Mouse (Mus musculus) R1 (cell line): ENCODE data around the gene Pcca.
"Not testable (repeated sequence)": the region's sequence is repeated elsewhere in the genome, so short reads cannot be mapped to it uniquely, and the experiment has no call there.

ENCODE experiments used
- DNase-seq: peaks from one replicate; pipeline ENCODE4 v3.0.0-alpha.2; 2018; ENCODE audit warnings: low read depth, low spot score

Pcca gene

DNA sequence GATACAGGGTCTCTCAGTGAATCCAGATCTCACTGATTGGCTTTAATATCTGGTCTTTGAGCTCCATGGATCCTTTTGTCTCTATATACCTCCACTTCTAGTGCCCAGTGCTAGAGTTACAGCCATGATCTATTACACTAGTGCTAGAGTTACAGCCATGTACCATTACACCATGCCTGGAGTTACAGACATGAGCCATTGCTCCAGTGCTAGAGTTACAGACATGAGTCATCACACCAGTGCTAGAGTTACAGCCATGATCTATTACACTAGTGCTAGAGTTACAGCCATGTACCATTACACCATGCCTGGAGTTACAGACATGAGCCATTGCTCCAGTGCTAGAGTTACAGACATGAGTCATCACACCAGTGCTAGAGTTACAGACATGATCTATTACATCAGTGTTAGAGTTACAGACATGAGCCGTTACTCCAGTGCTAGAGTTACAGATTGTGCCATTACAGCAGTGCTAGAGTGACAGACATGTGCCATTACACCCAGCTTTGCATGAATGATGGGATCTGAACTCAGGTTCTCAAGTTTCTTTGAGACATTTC is 26.8 kb downstream of the Pcca start:
- not testable (repeated sequence) for DNase-seq

DNA sequence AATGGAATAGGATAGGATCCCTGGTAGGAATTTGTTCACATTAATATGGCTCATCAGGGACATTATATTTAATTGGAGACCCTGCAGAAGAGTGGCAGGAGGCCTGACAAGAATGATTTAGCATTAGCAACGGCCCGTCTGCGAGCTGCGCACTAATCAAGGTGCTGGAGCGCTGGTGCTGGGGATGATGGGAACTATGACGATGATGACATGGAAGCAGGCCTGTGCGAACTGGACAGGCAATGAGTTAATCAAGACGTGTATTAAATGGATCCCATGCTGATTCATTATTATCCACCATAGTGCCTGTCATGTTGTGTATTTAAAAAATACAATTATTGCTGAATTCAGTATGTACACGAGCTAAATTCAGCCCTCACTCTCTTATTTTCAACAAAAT is 36.7 kb downstream of the Pcca start:
- DNase-seq = no peak

DNA sequence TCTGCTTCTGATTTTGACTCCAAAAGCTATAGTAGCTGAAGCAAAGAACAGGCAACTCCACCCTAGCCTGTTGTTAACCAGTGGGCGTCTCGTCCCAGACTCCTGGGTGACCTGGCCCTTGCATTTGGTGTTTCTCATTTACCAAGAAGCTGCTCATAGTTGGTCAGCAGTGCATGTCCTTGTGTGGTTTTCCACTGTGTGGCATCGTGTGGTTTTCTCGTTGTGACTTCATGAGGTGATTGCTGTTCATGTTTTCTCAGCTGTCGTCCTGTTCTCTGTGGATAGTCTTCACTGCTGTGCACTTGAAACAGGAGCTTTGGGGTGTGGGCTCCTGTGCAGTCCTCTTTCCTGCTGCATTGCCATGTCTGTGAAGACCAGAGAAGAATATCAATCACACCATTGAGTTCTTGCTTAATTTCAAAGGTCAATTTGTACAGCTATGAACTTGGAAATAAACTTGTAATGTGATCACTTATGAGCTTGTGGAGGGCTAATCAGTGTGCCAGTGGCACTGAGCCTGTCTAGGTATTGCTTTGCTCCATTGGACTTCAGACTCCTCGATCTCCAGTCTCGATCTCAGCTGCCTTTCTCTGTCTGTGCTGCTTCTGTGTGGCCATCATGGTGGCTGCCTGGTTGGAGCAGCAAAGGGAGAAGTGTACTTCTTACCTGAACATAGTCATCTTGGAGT is 40.1 kb downstream of the Pcca start:
- DNase-seq = no peak

DNA sequence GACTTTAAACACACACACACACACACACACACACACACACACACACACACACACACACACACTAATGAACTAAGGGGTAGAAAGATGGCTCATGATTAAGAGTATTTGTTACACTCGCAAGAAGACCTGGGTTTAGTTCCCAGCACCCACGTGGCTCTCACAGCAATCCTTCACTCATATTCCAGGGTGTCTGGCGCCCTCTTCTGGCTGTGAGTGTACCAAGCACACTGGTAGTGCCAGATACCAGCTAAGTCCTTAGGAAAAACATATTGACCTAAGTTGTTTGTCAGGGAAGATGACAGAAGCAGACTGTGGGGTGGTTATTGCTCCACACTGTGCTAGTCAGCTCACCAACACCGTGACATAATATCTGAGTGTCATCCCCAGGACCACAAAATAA is 43.7 kb downstream of the Pcca start:
- peak; percentile 81 for DNase-seq

DNA sequence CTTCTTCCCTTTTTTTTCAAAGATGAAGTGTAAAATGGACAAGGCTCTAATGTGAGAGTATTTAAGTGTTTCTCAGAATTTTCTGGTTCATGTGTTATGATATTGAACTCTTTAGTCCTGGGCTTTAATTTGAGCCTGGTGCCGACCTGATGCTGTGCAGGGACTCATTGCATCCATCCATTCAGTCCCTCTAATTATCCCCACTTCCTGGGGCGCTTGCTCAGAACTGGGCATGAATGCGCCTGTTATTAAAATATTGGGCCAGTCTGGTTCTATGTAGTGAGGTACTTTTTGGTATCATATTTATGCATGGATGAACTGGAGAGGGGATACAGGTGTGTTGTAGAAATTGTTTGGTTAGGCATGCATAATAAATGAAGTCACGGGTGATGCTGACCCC is 47.9 kb downstream of the Pcca start:
- no peak for DNase-seq

DNA sequence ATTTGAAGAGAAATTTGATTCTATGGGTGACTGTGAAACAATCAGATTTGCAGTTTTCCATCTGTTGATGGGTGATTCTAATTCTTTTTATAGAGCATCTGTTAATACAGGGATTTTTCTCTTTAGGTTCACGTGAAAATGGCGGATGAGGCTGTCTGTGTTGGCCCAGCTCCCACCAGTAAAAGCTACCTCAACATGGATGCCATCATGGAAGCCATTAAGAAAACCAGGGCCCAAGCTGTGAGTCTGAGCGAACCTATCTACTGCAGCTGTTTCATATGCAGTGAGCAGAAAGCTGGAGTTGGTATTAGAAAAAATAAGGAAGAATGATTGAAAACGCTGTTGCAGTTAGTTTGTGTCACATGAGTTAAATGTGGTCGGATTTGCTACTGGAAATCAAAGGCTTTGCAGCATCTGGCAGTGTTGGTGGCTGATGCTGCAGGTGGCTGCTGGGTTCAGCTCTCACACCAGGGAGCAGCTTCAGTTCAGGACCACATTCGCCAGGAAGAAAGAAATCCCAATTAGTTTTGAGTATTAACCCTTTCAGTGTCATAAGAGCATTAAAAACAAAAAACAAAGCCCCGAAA is 48.5 kb downstream of the Pcca start:
- no peak for DNase-seq

DNA sequence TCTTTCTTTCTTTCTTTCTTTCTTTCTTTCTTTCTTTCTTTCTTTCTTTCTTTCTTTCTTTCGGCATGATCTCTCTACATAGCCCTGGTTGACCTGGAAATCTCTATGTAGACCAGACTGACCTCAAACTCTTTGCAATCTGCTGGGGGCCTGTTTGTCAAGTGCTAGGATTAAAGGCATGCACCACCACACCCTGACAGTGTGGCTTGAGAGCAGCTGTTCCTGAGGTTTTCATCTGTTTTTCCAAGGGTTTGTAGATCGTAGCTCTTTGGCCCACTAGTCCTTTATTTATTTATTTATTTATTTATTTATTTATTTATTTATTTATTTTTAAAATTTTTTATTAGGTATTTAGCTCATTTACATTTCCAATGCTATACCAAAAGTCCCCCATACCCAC is 50.0 kb downstream of the Pcca start:
- DNase-seq = not testable (repeated sequence)

DNA sequence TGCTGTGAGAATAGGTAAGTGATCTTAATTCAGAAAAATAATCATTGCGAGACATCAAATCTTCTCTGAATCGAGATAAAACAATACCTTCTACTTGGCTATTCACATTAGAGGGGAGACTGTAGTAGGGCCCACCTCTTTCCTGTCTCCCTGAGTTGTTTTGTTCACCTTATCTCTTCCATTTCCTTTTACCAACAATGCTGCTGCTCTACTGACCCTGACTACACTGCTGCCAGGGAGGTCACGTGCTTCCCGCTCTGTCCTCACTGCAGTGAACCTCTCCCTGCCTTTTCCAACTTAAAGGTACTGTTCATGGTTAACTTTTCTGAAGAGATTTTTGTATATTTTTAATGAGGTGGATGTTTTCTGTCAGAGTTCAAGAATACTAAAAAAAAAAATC is 52.8 kb downstream of the Pcca start:
- no peak for DNase-seq

DNA sequence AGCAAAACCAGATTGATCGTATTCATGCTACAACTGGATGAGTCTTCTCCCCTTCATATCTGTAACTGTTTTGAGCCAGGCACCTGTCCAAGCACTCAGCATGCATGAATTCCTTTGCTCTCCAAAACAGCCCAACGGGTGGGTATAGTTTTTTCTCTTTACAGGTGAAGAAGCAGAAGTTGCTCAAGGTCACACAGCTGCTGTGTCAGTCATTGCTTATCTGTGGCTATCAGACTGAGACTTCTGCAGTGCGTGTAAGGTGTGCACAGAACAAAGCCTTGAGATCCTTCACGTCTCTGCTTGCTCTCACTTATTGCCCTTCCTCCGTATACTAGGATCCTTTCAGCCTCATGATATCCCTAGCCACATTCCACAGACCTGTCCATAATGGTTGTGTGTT is 63.4 kb downstream of the Pcca start:
- DNase-seq = no peak

DNA sequence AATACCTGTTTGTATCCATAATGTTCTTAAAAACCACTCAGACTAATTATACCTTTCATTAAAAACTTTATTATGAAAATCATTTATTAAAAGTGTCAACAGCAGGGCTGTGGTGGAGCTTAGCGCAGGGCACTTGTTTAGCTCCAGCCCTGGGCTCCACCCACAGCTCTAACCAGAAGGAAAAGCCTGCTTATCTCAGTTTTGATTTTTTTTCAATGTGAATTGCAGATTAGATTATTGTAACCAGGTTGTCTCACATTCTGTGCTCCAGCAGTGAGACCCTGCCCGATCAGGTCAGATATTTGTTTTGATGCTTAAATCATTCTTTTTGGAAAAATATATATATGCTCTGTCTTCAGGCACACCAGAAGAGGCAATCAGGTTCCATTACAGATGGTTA is 64.7 kb downstream of the Pcca start:
- no peak for DNase-seq

DNA sequence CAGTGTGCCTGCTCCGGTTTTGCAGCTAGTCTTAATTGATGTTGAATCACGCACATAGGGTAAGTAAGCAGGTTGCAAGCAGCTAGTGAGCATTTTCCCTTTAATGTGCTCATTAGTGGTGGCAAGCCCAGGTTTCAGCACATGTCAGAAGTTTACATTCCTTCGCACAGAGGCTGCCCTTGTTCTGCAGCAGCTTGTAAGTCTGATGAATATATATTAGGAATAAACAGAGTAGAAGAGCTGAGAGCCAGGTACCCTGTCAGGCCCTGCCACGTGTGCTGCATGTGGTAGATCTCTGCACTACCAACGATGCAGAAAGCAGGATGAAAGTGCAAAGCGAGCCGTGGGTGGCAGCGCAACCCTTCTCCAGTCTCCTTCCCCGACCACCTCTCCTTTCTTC is 65.7 kb downstream of the Pcca start:
- DNase-seq = no peak

DNA sequence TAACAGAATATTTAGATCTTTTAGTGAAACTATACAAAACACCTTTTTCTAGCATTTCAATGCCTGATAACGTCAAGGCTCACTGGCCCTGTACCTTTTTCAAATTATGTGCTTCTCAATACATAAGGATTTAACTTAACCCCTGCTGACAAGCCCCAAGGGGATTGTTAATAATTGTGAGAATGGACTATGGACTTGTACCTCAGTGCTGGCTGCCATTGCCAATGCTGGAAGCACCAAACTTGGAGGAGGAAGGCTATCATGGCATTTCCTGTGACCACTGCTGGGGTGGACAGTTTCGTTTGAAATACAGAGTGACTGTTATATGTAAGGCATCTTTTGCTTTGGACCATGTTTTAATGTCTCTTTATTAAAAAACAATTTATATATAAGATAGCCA is 68.6 kb downstream of the Pcca start:
- no peak for DNase-seq

DNA sequence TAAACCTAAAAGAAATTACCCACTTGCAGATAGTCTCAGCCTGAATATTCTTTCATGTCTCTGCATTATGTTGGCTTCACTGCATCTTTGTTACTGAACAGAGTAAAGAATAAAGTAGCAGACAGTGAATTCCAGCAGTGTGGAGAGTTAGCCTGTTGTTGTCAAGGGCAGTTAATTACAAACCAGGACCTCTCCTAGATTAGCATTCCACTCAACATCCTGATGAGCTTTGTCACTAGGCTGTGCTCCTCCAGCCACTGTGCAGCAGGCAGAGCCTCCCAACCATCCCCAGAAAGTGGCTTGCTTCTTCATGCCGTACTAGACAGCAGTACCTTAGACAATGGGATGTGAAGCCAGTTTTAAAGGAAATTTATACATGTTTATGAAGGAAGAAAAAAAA is 72.4 kb downstream of the Pcca start:
- DNase-seq = no peak

DNA sequence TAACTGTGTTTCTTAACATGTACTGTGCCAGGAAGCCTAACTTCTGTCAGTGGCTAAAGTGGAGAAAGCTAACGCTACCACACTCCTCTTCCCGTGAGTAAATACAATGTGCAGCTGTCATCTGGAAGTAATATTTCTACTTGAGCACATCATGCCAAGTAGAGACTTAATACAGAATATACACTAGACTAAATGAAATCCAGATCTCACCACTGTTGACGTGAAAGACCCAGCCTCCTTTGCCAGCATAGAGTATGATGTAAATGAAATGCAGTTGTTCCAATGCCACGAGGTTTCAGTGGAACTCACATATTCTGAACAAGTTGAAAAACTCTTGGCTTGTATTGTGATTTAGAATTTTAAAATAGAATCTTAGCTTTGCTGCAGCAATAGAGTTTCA is 73.3 kb downstream of the Pcca start:
- no peak for DNase-seq

DNA sequence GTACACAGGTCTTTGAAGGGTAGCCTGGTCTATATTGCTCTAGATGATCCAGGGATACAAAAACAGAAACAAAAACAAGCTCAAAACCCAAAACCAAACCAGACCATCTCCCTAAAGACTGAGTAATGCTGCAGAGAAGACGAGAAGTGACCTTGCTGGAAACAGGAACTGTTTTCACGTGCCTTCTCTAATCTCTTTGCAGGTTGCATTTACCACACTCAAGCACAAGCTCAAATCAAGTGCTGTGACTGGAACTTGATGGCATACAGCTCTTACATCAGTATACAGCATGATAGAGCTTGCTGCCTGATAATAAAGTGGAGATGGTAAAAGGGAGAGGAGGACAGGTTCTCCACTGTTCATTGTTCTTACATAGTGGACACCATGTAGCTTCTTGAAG is 74.2 kb downstream of the Pcca start:
- no peak for DNase-seq

DNA sequence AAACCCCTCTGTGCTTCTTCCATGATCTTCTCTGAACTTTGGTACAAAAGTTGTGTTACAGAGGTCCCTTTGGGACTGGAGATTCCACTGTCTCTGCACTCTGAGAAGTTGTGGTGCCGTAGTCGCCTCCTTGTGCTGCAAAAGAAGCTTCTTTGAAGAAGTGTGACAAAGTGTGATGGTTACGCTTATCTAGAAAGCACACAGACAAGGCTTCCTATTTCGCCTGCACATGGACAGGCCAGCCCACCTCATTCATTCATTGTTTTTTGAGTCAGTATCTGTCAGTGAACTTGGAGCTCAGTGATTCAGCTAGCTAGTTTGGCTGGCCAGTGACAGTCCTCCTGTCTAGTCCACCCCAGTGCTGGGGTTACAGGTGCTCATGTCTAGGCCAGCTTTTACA is 76.9 kb downstream of the Pcca start:
- no peak for DNase-seq

DNA sequence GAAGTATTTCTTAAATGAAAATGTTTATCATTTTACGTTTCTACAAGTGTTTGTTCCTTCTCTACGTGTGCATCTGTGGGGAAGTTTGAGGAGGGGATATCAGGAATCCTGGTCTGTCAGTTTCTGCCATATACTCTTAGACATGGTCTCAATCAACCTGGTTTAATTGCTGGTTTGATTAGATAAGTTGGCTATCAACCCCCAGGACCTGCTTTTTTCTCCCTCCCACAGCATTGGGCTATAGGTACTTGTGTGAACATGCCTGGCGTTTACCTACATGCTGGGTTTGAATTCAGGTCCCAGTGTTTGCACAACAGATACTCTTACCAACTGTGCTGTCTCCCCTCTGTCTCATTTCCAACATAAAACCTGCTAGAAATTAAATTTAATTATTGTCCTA is 78.2 kb downstream of the Pcca start:
- no peak for DNase-seq

DNA sequence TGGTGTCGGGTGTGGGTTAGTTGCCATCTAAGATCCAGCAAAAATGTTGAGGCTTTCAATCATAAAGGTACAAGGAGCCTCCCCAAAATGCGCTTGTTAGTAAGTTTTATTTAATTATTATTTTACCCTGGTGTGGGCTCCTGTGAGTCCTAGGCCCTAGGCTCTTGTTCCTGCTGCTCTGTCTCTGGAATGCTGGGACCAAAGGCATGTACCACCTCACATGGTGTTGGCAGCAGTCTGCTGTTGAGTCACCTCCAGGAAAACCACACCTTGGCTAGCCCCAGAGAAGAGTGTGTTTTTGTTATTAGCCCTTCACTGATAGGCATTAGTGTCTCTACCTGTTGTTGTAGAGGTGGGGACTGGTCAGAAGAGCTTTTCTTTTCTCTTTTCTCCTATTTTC is 83.5 kb downstream of the Pcca start:
- DNase-seq = no peak

DNA sequence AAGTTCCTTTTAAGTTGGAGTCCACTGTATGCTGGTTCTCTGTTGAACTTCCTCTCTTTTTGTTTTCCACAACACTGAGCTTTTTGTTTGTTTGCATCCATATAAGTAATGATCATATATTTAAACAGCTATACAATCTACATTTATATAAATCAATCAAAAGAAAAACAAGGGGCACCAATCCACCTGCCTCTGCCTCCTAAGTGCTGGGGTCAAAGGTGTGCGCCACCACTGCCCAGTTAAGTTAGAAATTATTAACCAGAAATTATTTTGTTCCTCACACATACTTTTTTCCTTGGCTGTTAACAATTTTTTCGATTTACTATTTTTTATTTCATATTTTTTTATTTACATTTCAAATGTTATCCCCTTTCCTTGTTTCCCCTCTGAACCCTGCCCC is 99.3 kb downstream of the Pcca start:
- no peak for DNase-seq

DNA sequence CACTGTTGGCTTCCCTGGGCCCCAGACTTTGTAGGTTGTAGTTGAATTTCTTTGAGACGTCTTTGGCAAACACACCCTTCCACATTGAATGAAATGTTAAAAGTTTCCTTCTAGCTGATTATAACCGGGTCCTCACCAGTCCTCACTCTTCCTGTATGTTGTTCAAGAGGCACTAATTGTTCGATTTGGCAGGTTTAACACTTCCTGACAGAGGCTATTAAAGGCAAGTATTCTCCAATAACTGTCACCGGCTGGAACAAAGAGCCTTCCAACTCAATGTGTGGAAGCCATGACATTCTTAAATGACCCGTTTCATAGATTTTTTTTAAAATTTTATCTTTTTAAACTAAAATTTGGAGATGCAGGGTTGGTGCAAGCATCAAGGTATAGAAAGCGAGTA is 102.5 kb downstream of the Pcca start:
- DNase-seq = no peak

DNA sequence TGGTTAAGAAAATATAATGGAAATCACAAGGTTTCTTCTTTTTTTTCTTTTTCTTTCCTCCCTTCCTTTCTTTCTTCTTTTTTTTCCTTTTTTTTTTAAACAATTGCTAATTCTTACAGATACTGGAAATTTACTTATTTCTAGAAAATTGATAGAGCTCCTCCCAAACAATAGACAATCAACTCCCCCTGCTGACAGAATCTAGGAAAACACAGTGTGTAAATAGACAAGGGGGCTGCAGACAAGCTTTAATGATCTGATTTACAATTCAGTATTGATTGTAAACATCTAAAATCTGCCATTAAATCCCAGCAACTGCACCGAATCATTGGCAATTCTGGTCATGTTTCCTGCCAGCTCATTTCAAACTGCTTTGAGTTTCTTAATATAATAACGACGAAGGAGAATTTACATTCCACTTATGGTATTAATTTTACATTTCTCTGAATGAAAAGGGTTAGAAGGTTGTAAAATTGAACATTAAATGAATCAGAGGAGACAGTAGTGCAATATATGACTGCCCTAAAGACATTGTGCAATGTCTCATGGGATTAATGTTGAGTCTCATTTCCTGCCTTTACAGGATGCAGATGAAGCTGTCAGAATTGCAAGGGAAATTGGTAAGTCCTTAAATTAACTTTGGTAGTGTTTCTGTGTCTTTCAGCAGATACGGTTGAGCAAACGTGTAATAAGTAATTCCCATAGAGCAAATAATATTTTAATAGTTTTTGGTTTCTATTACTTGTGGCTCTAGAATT is 103.9 kb downstream of the Pcca start:
- peak; percentile 10 for DNase-seq

DNA sequence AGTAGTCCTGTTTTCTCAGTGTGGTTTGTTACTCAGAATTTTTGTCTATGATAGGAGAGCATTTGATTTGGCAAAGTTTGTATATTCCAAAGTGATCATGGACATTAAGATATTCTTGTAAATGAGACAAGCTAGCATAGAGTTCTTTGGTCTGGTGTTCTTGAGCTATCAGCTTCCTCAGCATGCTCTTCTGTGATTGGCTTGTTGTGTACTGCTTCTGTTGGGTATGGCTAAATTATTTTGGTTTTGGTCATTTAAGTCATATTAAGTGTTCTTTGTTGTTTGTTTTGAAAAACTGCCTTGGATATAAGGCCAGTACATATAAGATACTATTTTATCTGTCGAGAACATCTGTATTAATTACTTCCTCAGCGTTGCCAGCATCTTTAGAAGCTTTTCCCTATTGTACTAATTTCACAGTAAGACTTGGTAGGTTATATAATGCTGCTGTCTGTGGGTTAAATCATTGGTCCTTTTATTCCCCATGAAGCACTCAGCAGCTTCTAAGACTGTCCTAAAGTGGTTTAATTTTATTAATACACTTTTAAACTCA is 105.1 kb downstream of the Pcca start:
- no peak for DNase-seq

DNA sequence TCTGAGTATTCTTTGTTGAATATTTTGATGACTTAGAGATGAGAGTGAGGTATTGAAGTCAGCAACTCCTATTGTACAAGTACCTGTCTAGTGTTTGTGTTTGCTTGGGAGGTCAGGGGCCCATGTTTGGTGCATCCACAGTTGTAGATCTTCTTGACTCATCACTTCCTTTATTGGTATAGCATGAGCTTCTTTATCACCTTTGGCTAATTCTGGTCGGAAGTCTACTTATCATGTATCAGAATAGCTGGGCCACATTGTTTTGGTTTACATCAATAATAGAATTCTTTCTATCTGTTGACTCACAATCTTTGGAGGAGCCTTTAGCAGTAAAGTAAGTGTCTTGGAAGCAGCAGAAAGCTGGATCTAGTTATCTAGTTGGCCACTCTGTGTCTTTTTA is 108.3 kb downstream of the Pcca start:
- DNase-seq = no peak
